Mouse (Mus musculus): ENCODE measurements around the gene Olfr791.

Olfr791 gene

DNA sequence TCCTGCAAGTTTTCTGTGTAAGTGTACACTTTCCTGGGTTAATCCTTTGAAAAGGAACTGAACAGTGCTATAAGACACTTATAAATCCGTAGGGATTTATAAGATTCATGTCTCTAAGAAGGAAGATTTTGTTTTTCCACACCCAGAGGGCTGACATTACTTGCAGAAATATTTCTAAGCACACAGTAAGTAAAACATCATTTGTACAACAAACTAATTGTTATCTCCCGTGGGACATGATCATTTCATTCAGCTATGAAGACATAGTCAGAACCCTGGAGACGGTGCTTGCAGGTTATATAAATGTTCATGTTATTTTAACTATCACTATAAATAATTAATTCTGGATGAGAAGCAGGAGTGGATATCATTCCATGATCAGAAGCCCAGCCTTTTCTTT is at the start of gene Olfr791:
TSS of gene Olfr791 (plus strand) at position 301 of the 400 bp plus-strand sequence.
- CTCF ChIA-PET: no interaction called here
- POLR2A ChIA-PET: no interaction called here

- ChIA-PET CTCF (no interaction called here), POLR2A (no interaction called here)
These were observed 48.3 kb upstream of the Olfr791 start for GRCm38 (mm10) chr10:129473256-129473655.

GRCm38 (mm10) chr10:129473723-129474122 is 47.9 kb upstream of the Olfr791 start:
- ChIA-PET CTCF (no interaction called here), POLR2A (no interaction called here)

- CTCF ChIA-PET: no interaction called here
- POLR2A ChIA-PET: no interaction called here
These were observed 37.1 kb upstream of the Olfr791 start, which contains the start of gene Olfr789 for GRCm38 (mm10) chr10:129484452-129484851. Gene Olfr789, plus strand, starts transcription at chr10:129484752.

DNA sequence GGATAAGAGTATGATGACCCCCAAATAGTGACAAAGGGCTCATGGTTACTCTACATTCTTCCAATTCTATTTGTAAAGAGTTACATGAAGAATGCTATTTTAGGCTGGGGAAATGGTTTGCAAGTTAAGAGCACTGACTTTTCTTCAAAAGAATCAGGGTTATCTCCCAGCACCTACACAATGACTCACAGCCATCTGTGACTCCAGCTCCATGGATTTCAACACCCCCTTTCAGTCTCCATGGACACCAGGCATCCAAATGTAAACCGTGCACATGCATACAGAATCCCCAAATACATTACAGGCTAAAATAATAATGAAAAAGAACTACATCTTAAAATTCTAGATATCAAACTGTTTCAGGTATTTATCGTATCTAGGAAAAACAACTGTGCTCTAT is 31.5 kb upstream of the Olfr791 start:
- ChIA-PET POLR2A (no interaction called here), CTCF (no interaction called here)

GRCm38 (mm10) chr10:129498192-129498591 is 23.4 kb upstream of the Olfr791 start, which contains the start of gene Olfr790:
Gene Olfr790, plus strand, starts transcription at chr10:129498492.
- CTCF ChIA-PET: no interaction called here
- POLR2A ChIA-PET: no interaction called here

DNA sequence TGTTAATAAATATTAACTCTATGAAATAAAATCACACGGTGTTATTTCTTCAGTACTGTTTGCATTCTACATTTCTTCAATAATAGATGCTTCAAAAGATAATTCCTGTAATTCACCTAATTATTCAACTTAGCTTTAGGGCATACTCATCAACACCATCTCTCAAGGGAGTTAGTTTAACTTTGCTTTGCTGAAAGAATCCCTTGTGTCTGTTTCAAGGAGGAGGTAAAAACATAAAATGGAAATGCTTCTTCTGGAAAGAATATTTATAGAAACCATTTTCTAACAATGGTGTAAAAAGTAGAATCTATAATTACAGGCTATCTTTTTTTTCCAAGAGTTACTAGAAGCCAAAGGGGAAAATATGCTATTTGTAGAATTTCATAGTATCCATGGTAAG is 17.3 kb downstream of the Olfr791 start, which contains the start of gene Olfr792:
TSS of gene Olfr792 (plus strand) at position 301 of the 400 bp plus-strand sequence.
- POLR2A ChIA-PET: no interaction called here
- CTCF ChIA-PET: no interaction called here

- CTCF ChIA-PET: interaction anchor here in 1 of 4 experiments (0.7 kb wide), 1 partner anchor 66 kb away, joined by 3 read pairs; no protein-coding TSS in a partner anchor
These were observed 27.8 kb downstream of the Olfr791 start for GRCm38 (mm10) chr10:129549354-129549753.

DNA sequence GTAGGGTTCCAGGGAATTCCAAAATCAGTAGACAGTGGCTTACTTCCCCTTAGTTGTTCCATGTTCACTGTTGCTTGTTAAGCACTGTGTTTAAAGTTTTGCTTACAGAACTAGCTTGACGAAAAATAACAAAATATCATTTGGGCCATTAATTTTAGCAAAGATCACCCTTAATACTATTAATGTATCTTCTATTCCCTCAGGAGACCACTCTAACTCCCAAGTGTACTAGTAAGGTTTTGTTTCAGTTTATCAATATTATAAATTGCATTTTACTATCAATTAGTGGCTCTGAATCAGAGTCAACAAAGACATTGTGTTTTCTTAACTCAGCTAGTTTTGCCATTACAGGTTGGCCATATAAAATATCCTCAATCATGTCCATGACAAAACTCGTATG is 45.8 kb downstream of the Olfr791 start, which contains the start of gene Olfr794:
TSS of gene Olfr794 (plus strand) at position 301 of the 400 bp plus-strand sequence.
- ChIA-PET CTCF (no interaction called here), POLR2A (no interaction called here)

More at GRCm38 (mm10) chr10:129549354-129549753, 27.8 kb downstream of the Olfr791 start:
- POLR2A ChIA-PET: no interaction called here

DNA sequence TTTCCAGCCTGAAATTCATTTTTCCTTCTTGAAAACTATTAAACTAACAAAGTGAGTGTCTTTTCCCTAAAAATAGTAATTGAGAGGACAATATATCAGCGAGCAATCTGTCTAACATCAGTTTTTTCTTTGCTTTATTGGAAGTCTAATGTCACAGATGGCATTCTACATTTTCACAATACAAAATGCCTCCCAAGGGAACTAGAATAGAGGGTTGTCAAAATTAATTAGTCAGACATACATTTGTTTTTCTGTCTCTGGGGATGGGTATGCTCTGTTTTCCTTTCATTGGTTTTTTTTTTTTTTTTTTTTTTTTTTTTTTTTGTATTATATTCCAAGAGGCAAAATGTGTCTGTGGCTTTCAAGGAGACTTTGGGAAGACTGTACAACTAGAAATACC is 55.5 kb downstream of the Olfr791 start:
- CTCF ChIA-PET: no interaction called here

More for the DNA sequence above, 55.5 kb downstream of the Olfr791 start:
- POLR2A ChIA-PET: no interaction called here
